Mouse (Mus musculus): ENCODE data around the gene Ninj2.

The Ninj2 gene

GRCm38 (mm10) chr6:120174602-120175115 is 81.5 kb downstream of the Ninj2 start:
- DNase-seq (ENCODE audit: inconsistent age in 2 of 2, low spot score in 1 of 2): no peak

DNA sequence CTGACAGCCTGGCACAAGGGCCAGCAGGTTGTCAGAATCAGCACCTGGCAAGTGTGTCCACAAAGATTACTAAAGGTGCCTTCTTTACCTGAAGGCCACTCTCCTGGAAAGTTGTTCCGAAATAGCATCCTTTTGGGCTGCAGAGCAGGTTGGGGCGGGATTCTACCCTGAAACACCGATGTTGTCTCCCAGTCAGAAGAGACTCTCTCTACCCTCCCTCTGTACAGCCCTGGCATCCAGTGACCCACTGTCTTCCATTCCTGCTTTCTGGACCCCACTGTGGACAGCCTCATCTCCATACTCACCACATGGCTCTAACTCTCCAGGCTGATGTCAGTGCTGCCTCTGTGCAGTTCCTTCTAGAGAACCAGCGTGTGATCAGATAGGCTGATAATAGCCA is 82.5 kb downstream of the Ninj2 start:
- no peak for DNase-seq (ENCODE audit: inconsistent age in 2 of 2, low spot score in 1 of 2)

- peak in 1 of 2 experiments; percentile 26 for DNase-seq (ENCODE audit: inconsistent age in 2 of 2, low spot score in 1 of 2)
Observed at GRCm38 (mm10) chr6:120179044-120179755, 86.0 kb downstream of the Ninj2 start.

DNA sequence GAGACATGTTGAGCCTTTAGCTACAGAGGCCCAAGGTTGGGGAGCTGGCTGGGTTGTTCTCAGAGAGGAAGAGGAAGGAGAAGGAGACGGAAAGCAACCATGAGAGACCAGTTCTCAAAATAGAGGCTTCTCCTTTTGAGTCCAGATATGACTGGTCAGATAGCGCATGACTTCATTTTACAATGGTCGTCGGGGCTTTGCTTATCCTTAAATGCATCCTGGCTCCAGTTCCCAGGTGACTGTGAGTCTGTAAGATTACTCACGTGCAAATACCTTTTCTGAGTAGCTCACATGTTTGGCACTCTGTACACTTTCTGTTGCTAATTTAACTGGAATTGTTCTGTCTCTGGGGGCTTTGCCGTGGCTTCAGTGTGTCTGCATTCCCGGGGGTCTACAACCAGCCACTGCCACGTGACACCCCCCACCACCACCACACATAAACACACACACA is 86.6 kb downstream of the Ninj2 start:
- no peak for DNase-seq (ENCODE audit: inconsistent age in 2 of 2, low spot score in 1 of 2)

DNA sequence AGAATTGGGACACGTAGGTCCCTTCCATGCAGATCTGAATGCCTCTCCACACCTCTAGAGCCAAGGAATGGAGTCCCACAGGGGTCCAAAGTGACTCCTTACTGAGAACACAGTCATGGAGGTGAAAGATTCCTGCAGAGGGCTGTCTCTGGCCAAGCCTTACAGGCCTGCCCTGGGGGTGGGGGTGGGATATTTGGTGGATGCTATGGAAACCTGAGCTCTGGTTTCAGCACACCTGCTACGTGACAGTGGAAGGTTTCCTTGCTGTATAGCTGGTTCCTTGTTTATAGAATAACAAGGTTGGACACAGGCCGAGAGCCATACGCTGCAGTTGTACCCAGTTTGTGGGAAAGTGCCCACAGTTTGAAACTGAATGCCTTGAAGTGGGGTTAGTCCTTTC is 87.3 kb downstream of the Ninj2 start:
- DNase-seq (ENCODE audit: inconsistent age in 2 of 2, low spot score in 1 of 2): no peak

GRCm38 (mm10) chr6:120182160-120182559 is 89.0 kb downstream of the Ninj2 start:
- DNase-seq (ENCODE audit: inconsistent age in 2 of 2, low spot score in 1 of 2): no peak

DNA sequence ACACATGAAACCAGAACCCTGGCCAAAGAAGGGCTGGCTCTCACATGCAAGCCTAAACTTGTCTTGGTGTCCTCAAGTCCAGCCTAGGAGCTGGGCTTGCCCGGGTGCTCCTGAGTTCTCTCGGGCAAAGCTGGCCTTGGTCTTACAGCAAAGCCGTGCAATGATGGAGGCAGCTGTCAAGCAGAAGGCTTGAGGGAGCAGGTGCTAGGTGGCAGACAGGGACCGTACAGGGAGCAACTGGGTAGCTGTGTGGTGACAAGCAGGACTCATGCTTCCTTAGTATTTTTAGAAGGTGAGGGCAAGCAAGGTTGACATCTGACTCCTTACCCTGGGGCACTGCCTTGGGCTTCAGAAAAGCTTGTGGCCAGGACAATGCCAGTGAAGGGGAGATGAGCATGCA is 90.6 kb downstream of the Ninj2 start:
- no peak for DNase-seq (ENCODE audit: inconsistent age in 2 of 2, low spot score in 1 of 2)

DNA sequence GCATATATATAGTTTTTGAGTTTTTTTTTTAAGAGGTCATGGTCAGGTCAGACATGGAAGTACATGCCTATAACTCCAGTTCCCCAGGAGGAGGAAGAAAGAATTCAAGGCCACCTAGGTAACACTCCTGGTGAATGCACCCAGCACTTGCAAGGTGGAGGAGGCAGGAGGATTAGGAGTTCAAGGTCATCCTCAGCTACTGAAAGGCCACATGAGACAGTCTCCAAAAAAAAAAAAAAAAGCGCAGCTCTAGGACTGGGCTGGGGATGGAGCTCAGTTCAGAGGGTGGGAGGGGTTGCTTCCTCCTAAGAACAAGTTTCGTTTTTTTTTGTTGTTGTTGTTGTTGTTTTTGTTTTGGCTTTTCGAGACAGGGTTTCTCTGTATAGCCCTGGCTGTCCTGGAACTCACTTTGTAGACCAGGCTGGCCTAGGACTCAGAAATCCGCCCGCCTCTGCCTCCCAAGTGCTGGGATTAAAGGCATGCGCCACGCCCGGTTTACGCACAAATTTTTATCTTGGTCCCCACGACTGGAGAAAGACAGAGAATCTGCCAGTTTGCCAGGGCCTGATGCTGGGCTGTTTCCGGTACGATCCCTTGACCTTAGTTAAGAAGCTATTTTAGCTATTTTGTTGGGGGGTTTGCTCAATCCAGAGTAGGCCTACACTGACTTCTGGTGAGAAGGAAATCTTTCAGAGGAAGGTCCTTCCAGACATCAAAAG is 92.0 kb downstream of the Ninj2 start:
- no peak for DNase-seq (ENCODE audit: inconsistent age in 2 of 2, low spot score in 1 of 2)

DNA sequence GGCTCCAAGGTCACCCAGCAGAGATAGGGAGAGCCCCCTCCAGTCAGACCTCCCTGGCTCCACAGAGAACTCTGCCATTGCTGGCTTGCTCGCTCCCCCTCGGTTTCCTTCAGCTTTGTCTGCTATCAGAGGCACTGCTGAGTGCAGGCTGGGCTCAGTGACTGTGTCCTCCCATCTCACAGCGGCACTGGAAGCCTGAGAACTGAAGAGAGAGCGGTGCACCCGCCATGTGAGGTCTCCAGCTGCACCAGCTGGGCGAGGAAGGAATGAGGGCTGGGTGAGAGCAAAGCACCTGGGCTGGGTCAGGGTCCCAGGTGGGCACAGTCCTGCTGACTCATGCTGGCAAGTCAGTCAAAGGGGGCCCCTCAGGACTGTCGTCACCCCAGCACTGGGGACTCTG is 92.6 kb downstream of the Ninj2 start:
- no peak for DNase-seq (ENCODE audit: inconsistent age in 2 of 2, low spot score in 1 of 2)

DNA sequence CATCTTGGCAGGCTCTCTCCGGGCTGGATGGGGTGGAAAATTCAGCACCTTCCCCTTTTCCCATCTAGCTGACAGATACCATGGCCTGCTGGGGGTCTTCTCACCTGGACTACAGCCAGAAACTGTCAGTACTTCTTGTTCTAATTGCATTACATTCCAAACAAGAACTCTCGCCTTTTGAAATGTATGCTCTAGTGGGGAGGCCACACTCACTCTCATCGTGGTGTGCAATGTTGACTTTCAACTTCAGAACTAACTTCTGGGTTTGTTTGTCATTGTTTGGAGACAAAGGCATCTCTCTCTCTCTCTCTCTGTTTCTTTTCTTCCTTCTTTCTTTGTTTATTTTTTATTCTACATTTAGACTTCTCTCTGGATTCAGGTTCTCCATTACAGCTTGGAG is 93.4 kb downstream of the Ninj2 start:
- no peak for DNase-seq (ENCODE audit: inconsistent age in 2 of 2, low spot score in 1 of 2)

DNA sequence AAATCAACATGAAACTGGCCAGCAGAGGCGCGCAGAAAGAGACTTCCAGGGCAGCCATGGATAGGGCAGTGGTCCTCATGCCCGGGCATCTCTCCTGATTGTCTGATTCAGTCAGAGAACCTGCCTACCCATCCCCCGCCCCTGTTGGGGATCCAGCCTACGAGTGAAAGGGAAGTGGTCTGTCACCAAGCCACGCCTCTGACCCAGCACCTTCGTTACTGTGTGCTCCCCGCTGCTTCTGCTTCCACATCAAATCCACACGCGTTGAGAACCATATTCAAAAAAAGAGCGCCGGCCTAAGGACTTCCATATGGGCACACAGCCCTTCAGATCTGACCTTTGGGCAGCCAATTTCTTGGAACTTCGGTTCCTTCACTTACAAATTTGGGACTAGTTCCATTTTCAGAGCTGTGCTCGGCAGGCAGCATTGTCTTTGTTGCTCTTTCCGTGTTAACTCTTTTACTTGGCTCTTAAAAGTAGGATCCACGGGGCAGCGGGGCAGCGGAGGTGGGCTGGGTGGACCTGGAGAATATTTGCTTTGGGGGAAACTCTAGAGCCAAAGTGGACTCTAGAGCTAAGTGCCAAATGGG is 94.5 kb downstream of the Ninj2 start:
- peak; percentile 24 to 52 for DNase-seq (ENCODE audit: inconsistent age in 2 of 2, low spot score in 1 of 2)

DNA sequence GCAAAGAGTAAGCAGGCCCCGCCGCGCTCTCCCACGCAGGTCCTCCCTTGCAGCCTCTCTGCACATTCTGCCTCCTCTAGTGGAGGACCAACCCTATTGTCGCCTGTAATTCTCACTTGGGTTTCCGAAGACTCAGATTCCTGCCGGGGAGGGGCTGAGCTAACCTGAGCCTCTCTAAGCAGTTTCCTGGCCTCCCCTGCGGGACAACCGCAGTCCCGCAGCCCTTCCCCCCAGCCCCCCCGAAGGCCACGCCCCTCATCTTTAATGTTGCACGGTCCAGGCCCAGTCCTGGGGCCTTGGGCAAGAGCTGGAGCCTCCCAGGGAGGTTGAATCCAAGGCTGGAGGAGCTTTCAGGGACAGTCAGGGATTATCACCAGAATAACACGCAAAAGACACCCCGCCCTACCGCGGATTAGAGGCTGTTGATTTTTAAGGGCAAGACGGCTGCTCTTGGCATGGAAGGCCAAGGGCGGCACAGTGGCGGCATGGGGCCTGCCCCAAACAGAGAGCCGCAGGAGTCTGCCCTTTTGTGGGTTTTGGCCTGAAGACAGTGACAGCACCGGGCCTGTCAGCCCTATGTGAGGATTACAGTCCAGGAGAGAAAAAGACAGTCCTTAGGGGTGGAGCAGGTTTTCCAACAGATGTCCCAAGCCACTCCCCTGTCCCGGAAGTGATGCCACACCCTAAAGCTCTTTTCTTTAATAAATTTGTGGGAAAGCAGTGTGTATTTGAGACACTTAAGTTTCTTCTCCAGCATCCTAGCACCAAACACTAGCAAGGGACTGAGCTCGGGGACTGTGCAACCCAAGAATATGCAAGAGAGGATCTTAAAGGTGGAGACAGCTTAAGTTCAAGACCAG is 95.5 kb downstream of the Ninj2 start:
- peak in 1 of 2 experiments; percentile 65 for DNase-seq (ENCODE audit: inconsistent age in 2 of 2, low spot score in 1 of 2)

DNA sequence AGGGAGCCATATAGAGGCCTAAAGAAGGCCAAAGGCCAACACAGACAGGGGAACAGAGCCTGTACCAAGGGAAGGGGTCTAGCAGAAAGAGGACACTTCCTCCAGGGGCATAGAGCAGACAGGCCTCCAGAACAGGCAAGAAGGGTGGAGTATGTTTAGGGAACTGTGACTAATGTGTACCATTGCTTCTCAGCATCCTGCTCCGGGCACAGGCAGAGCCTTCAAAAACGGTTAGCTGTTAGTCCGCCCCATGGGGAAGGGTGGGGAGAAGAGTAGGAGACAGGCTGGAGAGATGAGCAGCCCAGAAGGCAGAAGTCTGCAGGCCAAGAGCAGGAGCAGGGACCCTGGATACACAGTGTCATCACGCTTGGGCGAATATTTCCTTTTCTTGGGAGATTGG is 96.1 kb downstream of the Ninj2 start:
- DNase-seq (ENCODE audit: inconsistent age in 2 of 2, low spot score in 1 of 2): peak in 1 of 2 experiments; percentile 46

DNA sequence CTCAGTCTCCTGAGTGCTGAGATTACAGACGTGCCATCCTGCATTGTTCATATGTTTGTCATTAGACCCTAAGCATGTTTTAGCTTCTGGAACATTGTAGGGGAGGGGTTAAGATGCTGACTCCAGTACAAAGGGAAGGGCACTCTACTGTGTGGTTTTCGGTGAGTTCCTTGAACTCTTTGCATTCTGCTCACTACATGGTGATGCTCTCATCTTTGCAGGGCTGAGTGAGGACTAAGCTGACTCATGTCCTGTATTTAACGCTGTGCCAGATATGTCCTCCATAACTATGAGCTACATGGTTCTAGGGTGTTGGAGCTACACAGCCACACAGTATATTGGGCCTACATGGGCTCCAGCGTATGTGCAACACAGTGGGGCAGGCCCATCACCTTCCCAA is 97.2 kb downstream of the Ninj2 start:
- peak in 1 of 2 experiments; percentile 16 for DNase-seq (ENCODE audit: inconsistent age in 2 of 2, low spot score in 1 of 2)

DNA sequence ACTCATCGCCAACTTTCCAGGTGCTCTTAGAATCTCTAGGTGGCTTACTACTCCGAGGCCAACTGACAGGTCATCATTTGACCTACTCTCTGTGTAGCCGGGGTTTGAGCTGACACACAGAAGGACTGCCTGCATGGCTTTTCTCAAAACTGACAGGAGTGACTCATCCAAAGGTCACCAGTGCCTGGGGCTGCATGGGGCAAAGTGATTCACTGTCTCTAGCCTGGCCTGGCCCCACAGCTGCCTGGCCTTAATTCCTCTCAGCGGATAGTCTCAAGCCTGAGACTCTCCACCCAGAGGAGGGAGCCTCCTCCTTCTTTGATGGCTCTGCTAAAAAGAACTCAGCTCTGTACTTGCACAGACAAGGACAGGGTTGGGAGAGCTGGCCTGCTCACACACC is 97.8 kb downstream of the Ninj2 start:
- peak; percentile 88 to 92 for DNase-seq (ENCODE audit: inconsistent age in 2 of 2, low spot score in 1 of 2)

DNA sequence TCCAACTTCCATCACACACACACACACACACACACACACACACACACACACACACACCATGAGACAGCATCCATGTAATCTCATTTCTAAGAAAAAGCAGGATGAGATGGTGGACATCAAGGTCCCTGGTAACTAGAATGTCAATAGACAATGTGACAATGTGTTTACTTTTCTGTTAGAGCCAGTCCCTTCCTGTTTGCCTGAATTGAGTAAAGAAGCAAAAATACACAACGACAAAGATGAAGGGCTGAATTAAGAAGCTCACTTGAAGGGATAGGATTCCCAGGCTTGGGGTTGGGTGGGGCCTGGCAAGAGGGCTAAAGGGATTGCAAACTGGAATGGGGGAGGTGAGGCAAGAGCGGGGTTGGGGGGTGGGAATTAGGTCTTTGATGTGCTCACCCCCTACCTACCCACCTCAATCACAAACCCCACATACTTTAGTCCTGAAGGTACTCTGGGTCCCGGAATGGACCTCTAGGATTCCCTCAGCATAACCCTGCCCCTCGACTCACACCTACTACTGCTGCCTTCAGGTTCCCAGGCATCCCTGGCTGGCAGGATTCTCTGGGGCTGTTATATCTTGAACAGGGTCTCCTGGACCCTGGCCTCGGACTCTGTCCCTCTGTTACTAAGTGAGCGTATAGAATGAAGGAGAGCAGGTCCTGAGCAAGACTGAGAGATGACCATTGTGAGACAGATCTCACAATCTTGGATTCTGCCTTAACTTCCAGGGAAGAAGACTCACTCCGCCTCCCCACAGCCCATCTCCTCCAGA is 98.4 kb downstream of the Ninj2 start:
- DNase-seq (ENCODE audit: inconsistent age in 2 of 2, low spot score in 1 of 2): no peak

GRCm38 (mm10) chr6:120192211-120192870 is 99.2 kb downstream of the Ninj2 start:
- DNase-seq (ENCODE audit: inconsistent age in 2 of 2, low spot score in 1 of 2): peak; percentile 87 to 95

DNA sequence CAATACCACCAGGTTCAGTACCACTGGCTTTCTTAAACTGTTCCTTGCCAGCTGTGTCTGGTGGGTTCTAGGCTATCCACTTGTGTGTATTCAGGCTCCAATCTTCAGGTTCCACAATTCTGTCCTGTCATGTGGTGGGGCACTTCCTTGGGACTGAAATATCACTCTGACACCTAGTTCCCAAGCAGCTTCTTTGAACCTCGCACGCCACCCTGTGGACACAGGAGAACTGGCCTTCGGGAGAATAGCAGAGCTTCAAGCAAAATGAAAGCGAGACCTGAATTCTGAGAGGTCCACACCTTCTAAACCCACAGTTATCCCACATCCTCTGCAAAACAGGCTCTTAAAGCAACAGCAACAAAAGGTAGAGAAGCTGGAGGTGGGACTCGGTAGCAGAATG is 100.0 kb downstream of the Ninj2 start:
- DNase-seq (ENCODE audit: inconsistent age in 2 of 2, low spot score in 1 of 2): peak; percentile 86 to 94

DNA sequence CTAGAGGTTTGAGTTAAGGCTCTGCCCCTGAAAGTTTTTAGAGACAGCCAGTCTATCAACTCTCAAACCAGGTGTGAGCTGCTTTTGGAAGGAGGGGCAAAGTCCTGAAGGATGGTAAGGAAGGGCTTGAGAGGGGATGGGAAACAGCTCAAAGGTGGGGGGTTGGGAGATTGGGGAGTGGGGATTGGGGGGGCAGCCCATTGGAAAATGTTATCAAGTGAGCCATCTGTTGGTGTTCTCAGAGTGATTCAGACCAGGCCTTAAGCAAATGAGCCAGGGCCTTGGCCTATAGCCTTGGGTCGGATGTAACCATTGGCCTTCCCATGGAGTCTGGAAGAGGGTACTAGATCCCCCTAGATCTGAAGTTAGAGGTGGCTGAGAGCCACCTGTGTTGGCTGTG is 100.6 kb downstream of the Ninj2 start:
- DNase-seq (ENCODE audit: inconsistent age in 2 of 2, low spot score in 1 of 2): no peak

DNA sequence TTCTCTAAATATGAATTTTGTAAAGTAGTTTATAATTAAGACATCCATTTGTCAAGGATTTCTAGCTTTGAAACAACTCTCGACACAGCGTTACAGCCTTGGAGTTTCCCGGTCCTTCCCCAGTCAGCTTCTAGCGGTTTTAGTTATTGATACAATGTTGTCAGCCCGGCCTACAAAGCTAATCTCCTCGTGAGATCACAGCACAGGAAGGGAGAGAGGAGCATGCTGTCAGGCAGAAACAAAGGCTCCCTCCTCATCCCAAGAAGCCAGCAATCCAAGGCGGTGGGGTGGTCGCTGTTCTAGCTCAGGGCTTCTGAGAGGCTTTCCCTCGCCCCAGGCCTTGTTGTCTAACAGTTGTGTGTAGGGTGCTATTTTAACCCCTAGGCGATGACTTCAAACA is 101.2 kb downstream of the Ninj2 start:
- DNase-seq (ENCODE audit: inconsistent age in 2 of 2, low spot score in 1 of 2): no peak
